Mouse (Mus musculus): ENCODE measurements around the gene Ankrd22. TPM values are rescaled to one million over a fixed set of nuclear protein-coding genes. Genes with fewer than 3 reads are reported as not detected.
A peak's percentile ranks its signal among the peaks of the same experiment; 100 is the strongest.

The Ankrd22 gene
- polyA plus RNA-seq, 1 experiment from 2014 or later = 0.14 TPM

DNA sequence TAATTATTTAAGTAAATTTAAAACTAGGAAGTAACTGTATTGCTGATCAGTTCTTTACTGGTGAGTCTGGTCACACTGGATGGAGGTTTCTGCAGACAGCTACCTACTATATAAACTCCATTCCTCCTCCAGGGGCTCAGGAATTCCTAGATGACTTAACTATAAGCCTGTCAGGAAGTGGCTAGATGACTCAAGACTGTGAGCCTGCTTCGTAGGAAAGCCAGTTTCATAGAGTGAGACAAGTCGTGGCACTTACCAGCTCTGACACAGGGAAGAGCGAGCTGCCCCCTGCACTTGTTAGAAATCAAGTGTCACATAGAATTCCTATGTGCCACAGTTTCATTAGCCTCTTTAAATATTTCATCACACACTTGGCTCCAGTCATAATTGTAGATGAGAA lies 5.3 kb upstream of the Ankrd22 start:
- no peak overlapping the region for H3K9ac ChIP-seq (replicated peaks; ENCODE audit: low read depth)
- no peak overlapping the region for H3K4me2 ChIP-seq (replicated peaks; ENCODE audit: low read depth, low read length)
- WGBS = 35% methylated on average over 3 of the region's 3 CpGs
- H3K9me3 ChIP-seq (ENCODE audit: low read length) = no peaks in the 10 kb centered on the region
- no peaks in the 10 kb centered on the region for H3K4me1 ChIP-seq (ENCODE audit: insufficient read depth, low read depth, low read length)
- H3K27ac ChIP-seq (ENCODE audit: low read length) = no peak overlapping the region
- H3K36me3 ChIP-seq (ENCODE audit: insufficient read depth, low read length) = no peaks in the 10 kb centered on the region
- TF ChIP-seq CTCF (IDR thresholded peaks at IDR 0.05) = no peak
- no peak for TF ChIP-seq EP300 (IDR thresholded peaks at IDR 0.05)
- no peak for ATAC-seq
- no peak overlapping the region for H3K4me3 ChIP-seq (ENCODE audit: low read depth, low read length)
- no peak for DNase-seq (ENCODE audit: low spot score)
- H3K27me3 ChIP-seq (replicated peaks; ENCODE audit: insufficient read depth, low read length) = no peaks in the 10 kb centered on the region

- H3K9ac ChIP-seq (replicated peaks; ENCODE audit: low read depth) = no peak overlapping the region
These were observed 3.3 kb upstream of the Ankrd22 start for GRCm38 (mm10) chr19:34169121-34169520.

GRCm38 (mm10) chr19:34167896-34168661 lies 2.2 kb upstream of the Ankrd22 start:
- DNase-seq (ENCODE audit: low spot score) = no peak
- ATAC-seq = no peak
- no peaks in the 10 kb centered on the region for H3K27me3 ChIP-seq (replicated peaks; ENCODE audit: insufficient read depth, low read length)
- no peak for TF ChIP-seq EP300 (IDR thresholded peaks at IDR 0.05)
- TF ChIP-seq CTCF (IDR thresholded peaks at IDR 0.05) = no peak
- no peaks in the 10 kb centered on the region; the same call in 1 of the 2 replicates for H3K4me1 ChIP-seq (ENCODE audit: insufficient read depth, low read depth, low read length)
- no peaks in the 10 kb centered on the region for H3K9me3 ChIP-seq (ENCODE audit: low read length)
- no peak overlapping the region for H3K4me2 ChIP-seq (replicated peaks; ENCODE audit: low read depth, low read length)
- no peak overlapping the region for H3K27ac ChIP-seq (ENCODE audit: low read length)
- WGBS = 44% methylated on average over 7 of the region's 7 CpGs
- no peaks in the 10 kb centered on the region for H3K36me3 ChIP-seq (ENCODE audit: insufficient read depth, low read length)
- no peak overlapping the region for H3K4me3 ChIP-seq (ENCODE audit: low read depth, low read length)
- H3K9ac ChIP-seq (replicated peaks; ENCODE audit: low read depth) = no peak overlapping the region

More at GRCm38 (mm10) chr19:34169121-34169520, 3.3 kb upstream of the Ankrd22 start:
- DNase-seq (ENCODE audit: low spot score) (no peak), ATAC-seq (no peak)
- Histone ChIP-seq H3K4me1 (ENCODE audit: insufficient read depth, low read depth, low read length) (no peaks in the 10 kb centered on the region; the same call in 1 of the 2 replicates), H3K4me2 (replicated peaks; ENCODE audit: low read depth, low read length) (no peak overlapping the region), H3K9me3 (ENCODE audit: low read length) (no peaks in the 10 kb centered on the region), H3K4me3 (ENCODE audit: low read depth, low read length) (no peak overlapping the region), H3K27me3 (replicated peaks; ENCODE audit: insufficient read depth, low read length) (no peaks in the 10 kb centered on the region), H3K36me3 (ENCODE audit: insufficient read depth, low read length) (no peaks in the 10 kb centered on the region), H3K27ac (ENCODE audit: low read length) (no peak overlapping the region)
- no peak for TF ChIP-seq CTCF (IDR thresholded peaks at IDR 0.05)
- TF ChIP-seq EP300 (IDR thresholded peaks at IDR 0.05) = no peak

DNA sequence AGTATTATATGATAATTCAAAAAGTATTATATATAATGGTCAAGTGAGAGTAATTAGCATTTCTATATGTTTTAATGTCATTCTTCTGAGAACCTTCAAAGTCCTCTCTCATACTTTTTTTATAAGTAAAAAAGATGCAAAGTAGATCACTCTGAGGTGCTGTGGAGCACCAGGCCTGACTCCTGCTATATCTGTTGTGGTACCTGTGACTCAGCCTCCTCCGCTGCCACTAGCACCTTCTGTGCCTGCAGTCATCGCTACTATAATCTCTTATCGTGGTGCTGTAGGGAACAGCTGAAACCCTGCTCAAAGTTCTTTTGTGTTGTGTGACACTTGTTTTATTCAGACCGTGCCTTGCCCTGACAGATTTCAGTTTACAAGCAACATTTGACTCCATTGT lies 533 bp upstream of the Ankrd22 start:
- no peak for TF ChIP-seq EP300 (IDR thresholded peaks at IDR 0.05)
- no peak for TF ChIP-seq CTCF (IDR thresholded peaks at IDR 0.05)
- H3K4me1 ChIP-seq (ENCODE audit: insufficient read depth, low read depth, low read length) = no peaks in the 10 kb centered on the region; the same call in 1 of the 2 replicates
- no peak overlapping the region for H3K4me3 ChIP-seq (ENCODE audit: low read depth, low read length)
- no peaks in the 10 kb centered on the region for H3K27me3 ChIP-seq (replicated peaks; ENCODE audit: insufficient read depth, low read length)
- no peak overlapping the region for H3K4me2 ChIP-seq (replicated peaks; ENCODE audit: low read depth, low read length)
- ATAC-seq (no peak), DNase-seq (ENCODE audit: low spot score) (no peak)
- WGBS = 80% methylated on average over 4 of the region's 4 CpGs
- H3K36me3 ChIP-seq (ENCODE audit: insufficient read depth, low read length) = no peaks in the 10 kb centered on the region
- H3K27ac ChIP-seq (ENCODE audit: low read length) = no peak overlapping the region
- no peaks in the 10 kb centered on the region for H3K9me3 ChIP-seq (ENCODE audit: low read length)
- H3K9ac ChIP-seq (replicated peaks; ENCODE audit: low read depth) = no peak overlapping the region

DNA sequence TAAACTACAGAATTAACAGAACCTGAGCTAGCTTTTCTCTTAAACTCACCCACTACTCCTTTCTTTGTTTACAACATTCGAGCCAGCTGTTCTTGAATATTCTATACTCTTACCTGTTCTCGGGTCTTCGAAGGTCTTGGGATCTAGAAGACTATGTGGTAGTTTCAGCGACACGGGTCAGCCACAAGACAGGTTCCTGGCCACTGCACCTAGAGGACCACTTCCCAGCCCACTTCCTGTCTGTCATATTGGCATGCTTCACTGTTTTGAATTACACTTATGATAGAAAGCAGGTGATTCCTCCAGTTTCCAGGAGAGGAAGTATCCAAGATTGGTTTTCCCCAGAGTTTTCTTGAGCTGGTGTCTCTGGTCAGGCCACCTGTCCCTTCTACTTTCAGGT lies 3.2 kb downstream of the Ankrd22 start:
- TF ChIP-seq EP300 (IDR thresholded peaks at IDR 0.05) = no peak
- TF ChIP-seq CTCF (IDR thresholded peaks at IDR 0.05) = no peak
- Histone ChIP-seq H3K4me2 (replicated peaks; ENCODE audit: low read depth, low read length) (no peak overlapping the region), H3K36me3 (ENCODE audit: insufficient read depth, low read length) (no peaks in the 10 kb centered on the region), H3K4me3 (ENCODE audit: low read depth, low read length) (no peak overlapping the region), H3K9ac (replicated peaks; ENCODE audit: low read depth) (no peak overlapping the region), H3K27me3 (replicated peaks; ENCODE audit: insufficient read depth, low read length) (no peaks in the 10 kb centered on the region), H3K9me3 (ENCODE audit: low read length) (no peaks in the 10 kb centered on the region), H3K27ac (ENCODE audit: low read length) (no peak overlapping the region), H3K4me1 (ENCODE audit: insufficient read depth, low read depth, low read length) (no peaks in the 10 kb centered on the region; the same call in 1 of the 2 replicates)
- 84% methylated on average over 5 of the region's 5 CpGs for WGBS
- DNase-seq (ENCODE audit: low spot score) (no peak), ATAC-seq (no peak)

GRCm38 (mm10) chr19:34153263-34154144 lies 12.3 kb downstream of the Ankrd22 start:
- TF ChIP-seq EP300 (IDR thresholded peaks at IDR 0.05) = no peak
- no peak for TF ChIP-seq CTCF (IDR thresholded peaks at IDR 0.05)

More at GRCm38 (mm10) chr19:34153263-34154144, 12.3 kb downstream of the Ankrd22 start:
- Histone ChIP-seq H3K9me3 (ENCODE audit: low read length) (no peaks in the 10 kb centered on the region), H3K27ac (ENCODE audit: low read length) (no peak overlapping the region), H3K4me3 (ENCODE audit: low read depth, low read length) (no peak overlapping the region), H3K27me3 (replicated peaks; ENCODE audit: insufficient read depth, low read length) (no peaks in the 10 kb centered on the region), H3K4me2 (replicated peaks; ENCODE audit: low read depth, low read length) (no peak overlapping the region), H3K4me1 (ENCODE audit: insufficient read depth, low read depth, low read length) (no peaks in the 10 kb centered on the region), H3K9ac (replicated peaks; ENCODE audit: low read depth) (no peak overlapping the region), H3K36me3 (ENCODE audit: insufficient read depth, low read length) (no peaks in the 10 kb centered on the region)
- DNase-seq (ENCODE audit: low spot score) = peak; percentile 54
- 52% methylated on average over 6 of the region's 6 CpGs for WGBS
- ATAC-seq = peak; percentile 43
